Mouse (Mus musculus): ENCODE results near the gene Cyp26a1.

DNA sequence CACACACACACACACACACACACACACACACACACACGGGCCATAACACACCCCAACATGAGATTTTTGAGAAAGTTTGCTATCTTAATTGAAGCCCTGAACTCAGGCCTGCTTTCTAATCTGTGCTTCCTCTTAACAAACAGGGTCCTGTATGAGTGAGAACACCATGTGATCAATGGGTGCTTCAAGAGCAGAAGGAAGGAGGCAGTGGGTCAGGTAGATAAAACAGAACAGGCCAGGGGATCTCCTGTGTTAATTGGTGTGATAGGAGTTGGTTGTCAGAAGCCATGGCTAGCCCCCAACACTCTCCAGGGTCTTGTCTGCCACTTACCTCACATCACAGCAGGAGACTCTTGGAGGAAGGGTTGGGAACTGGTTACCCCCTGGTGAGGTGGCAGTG is 18.4 kb downstream of the Cyp26a1 start:
- TF ChIP-seq POLR2A (IDR thresholded peaks at IDR 0.05; ENCODE audit: low read depth, low read length) (no peak), CTCF (IDR thresholded peaks at IDR 0.05; ENCODE audit: borderline replicate concordance, insufficient read depth, low read length) (no peak)

Data from embryonic fibroblast, embryonic 13.5 days (primary cell).